Mouse (Mus musculus) megakaryocyte, embryonic 14.5 days (primary cell): ENCODE data around the gene Arhgef3.

Source experiments
- FLI1 ChIP-seq: IDR thresholded peaks from 2 replicates; pipeline ENCODE4 v1.6.1; 2012; ENCODE audit warnings: low read length, inconsistent platforms, mixed read lengths
- GATA1 ChIP-seq: IDR thresholded peaks from 3 replicates; pipeline ENCODE4 v1.6.1; 2012; ENCODE audit warnings: mixed read lengths, low read length, inconsistent platforms, borderline replicate concordance

DNA sequence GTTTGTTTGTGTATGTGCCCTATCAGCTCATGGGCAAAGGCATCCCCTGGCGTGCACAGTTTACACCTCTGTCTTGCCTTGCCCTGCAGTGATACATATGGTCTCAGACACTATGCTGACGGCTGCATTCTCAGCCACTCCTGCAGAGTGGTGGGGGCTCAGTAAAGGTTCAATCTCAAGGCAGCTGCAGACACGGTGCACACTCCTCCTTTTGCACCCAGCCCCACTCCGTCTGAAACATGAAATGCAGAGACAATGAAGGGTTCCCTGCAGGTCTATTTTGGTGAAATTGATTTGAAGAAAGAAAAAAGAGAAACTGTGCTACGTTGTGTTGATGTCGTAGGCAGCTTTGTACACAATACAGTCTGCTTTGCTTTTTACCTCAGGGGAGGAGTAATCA is 243.5 kb downstream of the Arhgef3 start:
- no peak for TF ChIP-seq GATA1
- no peak for TF ChIP-seq FLI1
